Mouse (Mus musculus): ENCODE data around the gene Pigyl. TPM values are rescaled to one million over a fixed set of nuclear protein-coding genes. Genes with fewer than 3 reads are reported as not detected.

Gene Pigyl
- polyA plus RNA-seq, 1 experiment = 96.3 TPM

DNA sequence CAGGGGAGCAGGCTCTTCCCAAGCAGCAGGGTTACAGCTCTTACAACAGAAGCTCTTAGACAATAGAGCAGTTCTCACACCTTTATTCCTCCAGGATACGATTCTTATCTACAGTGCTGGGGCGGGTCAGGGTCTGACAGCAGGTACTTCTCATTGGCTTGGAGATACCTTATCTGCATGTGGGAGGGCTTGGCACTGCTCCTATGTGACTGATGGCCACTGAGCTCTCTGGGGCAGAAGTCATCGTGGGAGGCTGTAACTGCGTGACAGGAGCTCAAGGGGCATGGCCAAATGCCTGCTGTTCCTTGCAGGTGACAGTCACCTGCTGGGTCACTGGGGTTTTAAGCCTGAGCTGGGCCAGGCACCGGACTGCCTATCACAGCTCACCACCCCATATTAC lies 39.8 kb downstream of the Pigyl start:
- peak; percentile 84 for DNase-seq (ENCODE audit: low read depth)

Other genes with a start within 250 kb of the Pigyl start
- 99.0 and 149 TPM in 2 replicates for gene Rab3d, start 238.7 kb upstream of the Pigyl start, polyA plus RNA-seq (2012; rRNA removed)
- 7.8 and 8.3 TPM in 2 replicates for gene Ccdc159, start 229.4 kb upstream of the Pigyl start, polyA plus RNA-seq (2012; rRNA removed)
- 174 and 269 TPM in 2 replicates for gene Tmem205, start 229.3 kb upstream of the Pigyl start, polyA plus RNA-seq (2012; rRNA removed)
- 9.2 and 9.8 TPM in 2 replicates for gene Plppr2, start 219.8 kb upstream of the Pigyl start, polyA plus RNA-seq (2012; rRNA removed)
- gene Swsap1, start 201.1 kb upstream of the Pigyl start, polyA plus RNA-seq (2012; rRNA removed) = 6.9 and 10.4 TPM in 2 replicates
- gene Epor, start 193.3 kb upstream of the Pigyl start, polyA plus RNA-seq (2012; rRNA removed) = 5.7 and 6.4 TPM in 2 replicates
- 30.4 and 37.1 TPM in 2 replicates for gene Rgl3, start 167.4 kb upstream of the Pigyl start, polyA plus RNA-seq (2012; rRNA removed)
- 0.66 and 1.2 TPM in 2 replicates for gene Ccdc151, start 154.2 kb upstream of the Pigyl start, polyA plus RNA-seq (2012; rRNA removed)
- gene Prkcsh, start 154.0 kb upstream of the Pigyl start, polyA plus RNA-seq (2012; rRNA removed) = 72.1 and 108 TPM in 2 replicates
- 0.05 and 0.20 TPM in 2 replicates for gene Elavl3, start 104.8 kb upstream of the Pigyl start, polyA plus RNA-seq (2012; rRNA removed)
- not detected in 2 replicates for gene Gm49318, start 85.6 kb upstream of the Pigyl start, polyA plus RNA-seq (2012; rRNA removed)
- 12.7 and 15.7 TPM in 2 replicates for gene Zfp653, start 85.5 kb upstream of the Pigyl start, polyA plus RNA-seq (2012; rRNA removed)
- gene Ecsit, start 71.4 kb upstream of the Pigyl start, polyA plus RNA-seq (2012; rRNA removed) = 43.8 and 48.3 TPM in 2 replicates
- 145 and 181 TPM in 2 replicates for gene Cnn1, start 57.6 kb upstream of the Pigyl start, polyA plus RNA-seq (2012; rRNA removed)
- gene Elof1, start 39.7 kb upstream of the Pigyl start, polyA plus RNA-seq (2012; rRNA removed) = 145 and 171 TPM in 2 replicates
- gene Acp5, start 21.1 kb upstream of the Pigyl start, polyA plus RNA-seq (2012; rRNA removed) = 256 and 495 TPM in 2 replicates
- gene Zfp872, start 31.2 kb downstream of the Pigyl start, polyA plus RNA-seq (2012; rRNA removed) = 0.93 and 1.0 TPM in 2 replicates
- gene Zfp809, start 68.9 kb downstream of the Pigyl start, polyA plus RNA-seq (2012; rRNA removed) = 21.1 TPM in 2 replicates
- gene Zfp599, start 103.0 kb downstream of the Pigyl start, polyA plus RNA-seq (2012; rRNA removed) = 0.26 and 0.30 TPM in 2 replicates
- 11.2 and 13.2 TPM in 2 replicates for gene Zfp810, start 150.8 kb downstream of the Pigyl start, polyA plus RNA-seq (2012; rRNA removed)
- gene Anln, start 232.3 kb downstream of the Pigyl start, polyA plus RNA-seq (2012; rRNA removed) = 1.6 and 1.9 TPM in 2 replicates

All from gonadal fat pad, adult 2 months (tissue).